Mouse (Mus musculus) small intestine, adult 2 months (tissue): ENCODE results near the gene Aldh3a2. TPM values are rescaled to one million over a fixed set of nuclear protein-coding genes. Genes with fewer than 3 reads are reported as not detected.

ENCODE experiments used
- H3K27ac ChIP-seq: fragments of 200-500 bp; 2 replicates; pipeline ENCODE4 v1.5.1; 2012; ENCODE audit warnings: low read depth, low read length, control low read depth, inconsistent platforms; ENCODE audit not compliant: insufficient read depth
- H3K27me3 ChIP-seq: fragments of 200-500 bp; 2 replicates; pipeline ENCODE4 v1.6.1; 2012; ENCODE audit warnings: mild to moderate bottlenecking, moderate library complexity, low read length, inconsistent platforms; ENCODE audit not compliant: control insufficient read depth, insufficient read depth
- H3K36me3 ChIP-seq: fragments of 200-500 bp; 2 replicates; pipeline ENCODE4 v1.6.1; 2012; ENCODE audit warnings: mild to moderate bottlenecking, low read length, control low read depth, inconsistent platforms; ENCODE audit not compliant: control insufficient read depth, insufficient read depth
- H3K4me1 ChIP-seq: fragments of 200-500 bp; 2 replicates; pipeline ENCODE4 v1.6.1; 2012; ENCODE audit warnings: low read length, inconsistent platforms, mixed read lengths; ENCODE audit not compliant: control insufficient read depth, insufficient read depth, insufficient read length
- H3K4me3 ChIP-seq: fragments of 200-500 bp; 2 replicates; pipeline ENCODE4 v1.5.1; 2012; ENCODE audit warnings: low read depth, mild to moderate bottlenecking, control low read depth, inconsistent platforms, low read length, moderate library complexity
- CTCF ChIP-seq: fragments of 200-500 bp; IDR thresholded peaks from 2 replicates; pipeline ENCODE4 v1.5.1; 2012; ENCODE audit warnings: low read depth, mild to moderate bottlenecking, control low read depth, inconsistent platforms, low read length, moderate library complexity, mixed read lengths; ENCODE audit not compliant: insufficient replicate concordance, insufficient read length; ENCODE audit errors: extremely low read depth
- POLR2A ChIP-seq: fragments of 200-500 bp; IDR thresholded peaks from 2 replicates; pipeline ENCODE4 v1.6.1; 2012; ENCODE audit warnings: low read depth, mild to moderate bottlenecking, control low read depth, inconsistent platforms, low read length, moderate library complexity
- WGBS: fragments of 180-500 bp; shearing (Covaris S2); methylation state at CpG from one replicate; pipeline ENCODE4 v1.1.7; 2018; 5-methylcytosine and 5-hydroxymethylcytosine counted together
- polyA plus RNA-seq: library from polyadenylated mRNA; depleted of rRNA; stranded (reverse); fragments of >200 nt; gene quantifications from 2 replicates; pipeline ENCODE4 v1.2.3, GENCODE M21; 2012

Gene Aldh3a2
- polyA plus RNA-seq, 1 experiment, result 166 TPM

- H3K4me1 ChIP-seq, result no peaks in the 10 kb centered on the region
- TF ChIP-seq POLR2A (no peak), CTCF (no peak)
- H3K27ac ChIP-seq, result no peak overlapping the region
- H3K4me3 ChIP-seq, result no peak overlapping the region
- WGBS, result 71% methylated on average over 3 of the region's 3 CpGs
- H3K36me3 ChIP-seq, result no peaks in the 10 kb centered on the region
- no peaks in the 10 kb centered on the region for H3K27me3 ChIP-seq
Measured at GRCm38 (mm10) chr11:61215936-61216335, 51.3 kb downstream of the Aldh3a2 start.

GRCm38 (mm10) chr11:61212102-61212501 lies 55.2 kb downstream of the Aldh3a2 start:
- H3K27me3 ChIP-seq, result no peaks in the 10 kb centered on the region
- WGBS, result 29% methylated on average over 20 of the region's 20 CpGs
- no peak overlapping the region for H3K27ac ChIP-seq
- no peaks in the 10 kb centered on the region for H3K36me3 ChIP-seq
- H3K4me3 ChIP-seq, result no peak overlapping the region
- no peaks in the 10 kb centered on the region for H3K4me1 ChIP-seq
- TF ChIP-seq CTCF, result 0 out of 2 replicates have a peak, but pooled peaks have one; percentile 30
- no peak for TF ChIP-seq POLR2A

DNA sequence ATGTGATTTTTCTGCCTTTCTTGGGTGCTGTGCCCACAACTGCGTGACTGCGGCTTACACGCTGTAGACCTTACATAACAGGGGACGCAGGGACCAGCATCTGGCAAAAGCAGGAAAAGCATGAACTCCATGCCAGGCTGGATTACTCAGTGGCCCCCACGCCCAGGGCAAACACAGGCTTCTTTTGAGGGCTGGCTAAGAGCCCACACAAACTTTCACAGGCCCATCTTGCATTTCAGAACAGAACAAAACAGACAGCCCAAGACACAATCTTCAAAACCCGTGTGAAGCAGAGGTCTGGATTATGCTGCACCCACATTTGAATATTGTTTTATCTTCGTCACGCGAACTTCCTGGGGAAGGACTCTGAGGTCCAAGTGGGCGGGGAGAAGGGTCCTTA lies 58.9 kb downstream of the Aldh3a2 start:
- TF ChIP-seq CTCF, result no peak
- TF ChIP-seq POLR2A, result no peak
- 41% methylated on average over 10 of the region's 10 CpGs for WGBS
- no peak overlapping the region for H3K4me3 ChIP-seq
- H3K27ac ChIP-seq, result no peak overlapping the region
- H3K4me1 ChIP-seq, result no peaks in the 10 kb centered on the region
- no peaks in the 10 kb centered on the region for H3K27me3 ChIP-seq
- H3K36me3 ChIP-seq, result no peaks in the 10 kb centered on the region

GRCm38 (mm10) chr11:61207487-61208246 lies 59.6 kb downstream of the Aldh3a2 start, which contains the start of gene Aldh3a1:
TSS of gene Aldh3a1 (plus strand) at chr11:61207537.
- no peak within 1 kb of the TSS for H3K27ac ChIP-seq
- TF ChIP-seq POLR2A (no peak), CTCF (no peak)
- no peaks in the 10 kb centered on the region for H3K27me3 ChIP-seq
- H3K36me3 ChIP-seq, result no peaks in the 10 kb centered on the region
- no peaks in the 10 kb centered on the region for H3K4me1 ChIP-seq
- WGBS, result 65% methylated on average over 10 of the region's 10 CpGs
- no peak within 1 kb of the TSS for H3K4me3 ChIP-seq

DNA sequence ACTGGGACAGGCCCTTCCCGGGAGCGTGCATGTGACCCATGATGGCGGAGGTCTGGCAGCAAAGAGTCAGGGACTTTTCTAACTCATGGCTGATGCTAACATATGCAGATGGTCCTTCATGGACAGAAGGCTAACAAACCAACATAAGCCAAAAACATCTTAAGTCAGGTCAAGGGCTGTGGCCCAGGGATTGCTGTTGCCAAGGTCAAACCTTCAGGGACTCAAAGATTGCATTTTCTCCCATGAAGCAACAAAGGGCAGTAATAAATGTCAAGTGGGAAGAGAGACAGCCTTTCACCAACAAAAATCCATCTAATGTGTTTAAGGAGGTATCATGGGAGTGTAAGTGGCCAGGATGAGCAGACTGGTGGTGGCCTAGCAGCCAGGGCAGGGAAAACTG lies 61.1 kb downstream of the Aldh3a2 start:
- Histone ChIP-seq H3K36me3 (no peaks in the 10 kb centered on the region), H3K27me3 (no peaks in the 10 kb centered on the region), H3K4me3 (no peak overlapping the region), H3K4me1 (no peaks in the 10 kb centered on the region), H3K27ac (no peak overlapping the region)
- TF ChIP-seq POLR2A (no peak), CTCF (no peak)
- WGBS, result 93% methylated on average over 3 of the region's 3 CpGs

GRCm38 (mm10) chr11:61205167-61205950 lies 61.9 kb downstream of the Aldh3a2 start:
- 89% methylated on average over 10 of the region's 10 CpGs for WGBS

GRCm38 (mm10) chr11:61202810-61203209 lies 64.5 kb downstream of the Aldh3a2 start:
- H3K36me3 ChIP-seq, result no peaks in the 10 kb centered on the region
- H3K4me3 ChIP-seq, result no peak overlapping the region
- WGBS, result 64% methylated on average over 2 of the region's 2 CpGs
- no peak overlapping the region for H3K27ac ChIP-seq
- peaks cover 6% of the 10 kb centered on the region; the same call in 1 of the 2 replicates for H3K4me1 ChIP-seq
- no peaks in the 10 kb centered on the region for H3K27me3 ChIP-seq
- TF ChIP-seq POLR2A (no peak), CTCF (no peak)

More at GRCm38 (mm10) chr11:61205167-61205950, 61.9 kb downstream of the Aldh3a2 start:
- no peaks in the 10 kb centered on the region for H3K4me1 ChIP-seq
- no peak overlapping the region for H3K4me3 ChIP-seq
- H3K36me3 ChIP-seq, result no peaks in the 10 kb centered on the region
- H3K27ac ChIP-seq, result no peak overlapping the region
- no peaks in the 10 kb centered on the region for H3K27me3 ChIP-seq
- TF ChIP-seq CTCF (no peak), POLR2A (no peak)

- H3K4me1 ChIP-seq, result peaks cover 6% of the 10 kb centered on the region; the same call in 1 of the 2 replicates
- no peaks in the 10 kb centered on the region for H3K27me3 ChIP-seq
- no peak for TF ChIP-seq POLR2A
- no peak for TF ChIP-seq CTCF
- 80% methylated on average over 6 of the region's 6 CpGs for WGBS
- no peaks in the 10 kb centered on the region for H3K36me3 ChIP-seq
- H3K4me3 ChIP-seq, result no peak overlapping the region
- no peak overlapping the region for H3K27ac ChIP-seq
Measured at GRCm38 (mm10) chr11:61202186-61202585, 65.1 kb downstream of the Aldh3a2 start.
